12 mouse cellular contexts compared by ENCODE assay signal in the genomic region with DNA sequence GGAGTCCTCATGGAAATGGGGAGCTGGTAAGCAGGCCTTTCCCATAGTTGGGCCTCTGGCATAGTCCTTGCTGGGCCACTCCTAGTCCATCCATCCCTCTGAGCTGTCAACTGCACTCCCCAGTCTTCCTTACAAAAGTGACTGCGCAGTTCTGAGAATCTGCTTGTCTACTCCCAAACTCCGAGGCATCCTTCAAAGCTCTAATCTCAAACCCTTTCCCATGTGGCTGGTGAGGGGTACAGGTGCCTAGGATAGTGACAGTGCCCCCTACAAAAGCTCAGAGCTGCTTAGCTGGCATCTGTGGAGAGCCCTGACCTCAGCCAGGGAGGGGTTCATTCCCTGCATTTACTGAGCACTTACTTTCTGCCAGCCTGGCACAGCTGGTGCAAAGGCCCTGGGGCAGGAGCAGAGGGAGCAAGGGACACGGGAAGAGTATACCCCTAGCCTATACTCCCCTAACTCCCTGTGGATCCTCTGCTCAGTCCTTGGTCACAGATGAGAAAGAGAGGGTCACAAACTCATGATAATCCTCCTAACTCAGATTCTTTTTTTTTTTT. TPM values are rescaled to one million over a fixed set of nuclear protein-coding genes. Genes with fewer than 3 reads are reported as not detected.
DNase-seq lines count a peak whose midpoint lies in the region; ATAC-seq and TF ChIP-seq lines count a peak whose summit lies in the region.
"Had no signal": no experiment of that assay in that cellular context is flagged by ENCODE, and none has a peak within 500 bp of the region (broad histone marks: within the 10 kb centered on the region; RNA-seq: fewer than 3 reads in every experiment).

No protein-coding gene starts in this region.

- H3K27ac ChIP-seq in heart, embryonic 10.5 days = no peak overlapping the region
- H3K27ac ChIP-seq in liver, postnatal 0 days (ENCODE audit: low read depth) = peak overlapping the region; percentile 29; the same call in 1 of the 2 replicates
- no peak overlapping the region for H3K27ac ChIP-seq in liver, embryonic 11.5 days (ENCODE audit: low read depth, low read length)
- H3K27ac ChIP-seq: embryonic facial prominence, embryonic 15.5 days; forebrain, embryonic 13.5 days; hindbrain, postnatal 0 days had no signal

- DNase-seq in adrenal gland, adult 8-10 months = peak; percentile 12
- DNase-seq in adrenal gland, adult 2 months = no peak
- peak; percentile 72 for DNase-seq in heart, embryonic 10.5 days (ENCODE audit: low spot score)
- DNase-seq in heart, adult 8-10 months (ENCODE audit: low spot score) = no peak
- no peak for DNase-seq in liver, postnatal 0 days
- no peak for DNase-seq in liver, embryonic 11.5 days (ENCODE audit: low spot score)
- peak; percentile 6 to 19 for DNase-seq in cerebellum, adult 18-20 months
- DNase-seq in embryo, embryonic 11 days = no peak

- 77% methylated on average over 3 of the region's 3 CpGs for WGBS in heart, embryonic 10.5 days
- 74% methylated on average over 3 of the region's 3 CpGs for WGBS in liver, postnatal 0 days (ENCODE audit: insufficient replicate concordance)
- WGBS in liver, embryonic 11.5 days = 76% methylated on average over 3 of the region's 3 CpGs

- TF ChIP-seq EP300 in liver, postnatal 0 days (IDR thresholded peaks at IDR 0.05; ENCODE audit: low read depth) = no peak

- H3K9ac ChIP-seq in liver, postnatal 0 days (replicated peaks) = no peak overlapping the region
- no peak overlapping the region for H3K9ac ChIP-seq in liver, embryonic 11.5 days (ENCODE audit: low read depth, low read length)
- H3K9ac ChIP-seq: embryonic facial prominence, embryonic 15.5 days; forebrain, embryonic 13.5 days had no signal

- peaks cover 9% of the 10 kb centered on the region; the same call in 1 of the 2 replicates for H3K36me3 ChIP-seq in heart, embryonic 10.5 days
- H3K36me3 ChIP-seq in liver, postnatal 0 days (replicated peaks; ENCODE audit: insufficient read depth, low read length) = 0 out of 2 replicates have a peak, but pooled peaks cover 2% of the 10 kb centered on the region
- H3K36me3 ChIP-seq in liver, embryonic 11.5 days (ENCODE audit: control insufficient read depth, insufficient read depth, low read length) = no peaks in the 10 kb centered on the region

- peaks cover 90% of the 10 kb centered on the region for H3K27me3 ChIP-seq in heart, embryonic 10.5 days (ENCODE audit: insufficient read depth, poor library complexity, severe bottlenecking)
- H3K27me3 ChIP-seq in liver, postnatal 0 days (ENCODE audit: insufficient read depth, low read length) = peaks cover 24% of the 10 kb centered on the region
- H3K27me3 ChIP-seq in liver, embryonic 11.5 days (replicated peaks; ENCODE audit: control insufficient read depth, insufficient read depth, low read length) = peaks cover 52% of the 10 kb centered on the region
- H3K27me3 ChIP-seq: embryonic facial prominence, embryonic 15.5 days; Patski had no signal

- H3K9me3 ChIP-seq in heart, embryonic 10.5 days = no peaks in the 10 kb centered on the region
- no peaks in the 10 kb centered on the region for H3K9me3 ChIP-seq in liver, postnatal 0 days (ENCODE audit: low read length)
- H3K9me3 ChIP-seq in liver, embryonic 11.5 days (ENCODE audit: control insufficient read depth, low read length) = no peaks in the 10 kb centered on the region
- H3K9me3 ChIP-seq: embryonic facial prominence, embryonic 15.5 days; forebrain, embryonic 13.5 days had no signal

- H3K4me1 ChIP-seq in heart, embryonic 10.5 days = peaks cover 58% of the 10 kb centered on the region
- H3K4me1 ChIP-seq in liver, postnatal 0 days (ENCODE audit: insufficient read depth) = peaks cover 29% of the 10 kb centered on the region
- H3K4me1 ChIP-seq in liver, embryonic 11.5 days (replicated peaks; ENCODE audit: control insufficient read depth, insufficient read depth, low read length) = peaks cover 19% of the 10 kb centered on the region

- no peak overlapping the region for H3K4me3 ChIP-seq in heart, embryonic 10.5 days
- H3K4me3 ChIP-seq in liver, postnatal 0 days (ENCODE audit: low read depth, low read length) = no peak overlapping the region
- no peak overlapping the region for H3K4me3 ChIP-seq in liver, embryonic 11.5 days (ENCODE audit: low read depth, low read length)
- H3K4me3 ChIP-seq: embryonic facial prominence, embryonic 15.5 days; forebrain, embryonic 13.5 days had no signal

- H3K4me2 ChIP-seq in liver, postnatal 0 days (ENCODE audit: low read depth, low read length) = no peak overlapping the region
- H3K4me2 ChIP-seq in liver, embryonic 11.5 days = no peak overlapping the region
- H3K4me2 ChIP-seq: embryonic facial prominence, embryonic 15.5 days; forebrain, embryonic 13.5 days had no signal

- TF ChIP-seq CTCF in liver, postnatal 0 days (IDR thresholded peaks at IDR 0.05; ENCODE audit: low read depth) = no peak

- no peak for ATAC-seq in liver, postnatal 0 days
- ATAC-seq in liver, embryonic 11.5 days (replicated peaks; ENCODE audit: low FRiP score) = no peak
- ATAC-seq: forebrain, embryonic 13.5 days; hindbrain, postnatal 0 days; Patski had no signal

RNA-seq across cellular contexts. Expression of a gene that starts 29.9 kb away (rescaled TPM):
- 1 to 10 TPM in 2 of 4 experiments, under 1 TPM in 2; 0.78 to 2.0 (median 0.96) TPM for total RNA-seq in adrenal gland, adult 8-10 months (2022)
- total RNA-seq in adrenal gland, adult 2 months (2021) = 1 to 10 TPM; 1.4 to 1.6 TPM
- 4.5 and 5.4 TPM in 2 replicates for polyA plus RNA-seq in adrenal gland, adult 2 months (2012; rRNA removed)
- polyA plus RNA-seq in heart, embryonic 10.5 days (2016; fragmentation: Nextera tagmentation; extraction: Ambion mirVana) = 3.4 and 4.0 TPM in 2 replicates
- total RNA-seq in heart, adult 8-10 months (2022) = 1 to 10 TPM; 1.4 to 2.4 (median 1.9) TPM
- 1.7 and 2.0 TPM in 2 replicates for polyA plus RNA-seq in liver, postnatal 0 days (2015; fragmentation: Nextera tagmentation; extraction: Ambion mirVana)
- polyA plus RNA-seq in liver, embryonic 11.5 days (2014; fragmentation: Nextera tagmentation; extraction: Ambion mirVana) = 3.8 and 4.5 TPM in 2 replicates

RNA-seq across cellular contexts. Expression of a gene that starts 32.7 kb away (rescaled TPM):
- 100 to 1,000 TPM; 113 to 191 (median 144) TPM for total RNA-seq in adrenal gland, adult 8-10 months (2022)
- total RNA-seq in adrenal gland, adult 2 months (2021) = 100 to 1,000 TPM in 1 of 2 experiments, 10 to 100 TPM in 1; 80.8 to 126 TPM
- 142 and 171 TPM in 2 replicates for polyA plus RNA-seq in adrenal gland, adult 2 months (2012; rRNA removed)
- 23.0 and 24.3 TPM in 2 replicates for polyA plus RNA-seq in heart, embryonic 10.5 days (2016; fragmentation: Nextera tagmentation; extraction: Ambion mirVana)
- 100 to 1,000 TPM; 100 to 132 (median 108) TPM for total RNA-seq in heart, adult 8-10 months (2022)
- polyA plus RNA-seq in liver, postnatal 0 days (2015; fragmentation: Nextera tagmentation; extraction: Ambion mirVana) = 19.6 and 21.1 TPM in 2 replicates
- 15.4 and 21.4 TPM in 2 replicates for polyA plus RNA-seq in liver, embryonic 11.5 days (2014; fragmentation: Nextera tagmentation; extraction: Ambion mirVana)

RNA-seq across cellular contexts. Expression of a gene that starts 33.9 kb away (rescaled TPM):
- total RNA-seq in adrenal gland, adult 8-10 months (2022) = 1 to 10 TPM; 2.0 to 4.2 (median 2.6) TPM
- 1 to 10 TPM in 1 of 2 experiments, not detected in 1; 1.4 TPM for total RNA-seq in adrenal gland, adult 2 months (2021)
- polyA plus RNA-seq in adrenal gland, adult 2 months (2012; rRNA removed) = 2.5 and 4.4 TPM in 2 replicates
- 1.1 and 1.7 TPM in 2 replicates for polyA plus RNA-seq in heart, embryonic 10.5 days (2016; fragmentation: Nextera tagmentation; extraction: Ambion mirVana)
- under 1 TPM in 2 of 4 experiments, not detected in 2; 0.50 to 0.72 TPM for total RNA-seq in heart, adult 8-10 months (2022)
- polyA plus RNA-seq in liver, postnatal 0 days (2015; fragmentation: Nextera tagmentation; extraction: Ambion mirVana) = not detected in 2 replicates
- 0.62 and 0.67 TPM in 2 replicates for polyA plus RNA-seq in liver, embryonic 11.5 days (2014; fragmentation: Nextera tagmentation; extraction: Ambion mirVana)

RNA-seq across cellular contexts. Expression of a gene that starts 38.5 kb away (rescaled TPM):
- total RNA-seq in adrenal gland, adult 8-10 months (2022) = 1 to 10 TPM in 2 of 4 experiments, under 1 TPM in 2; 0.65 to 2.9 (median 1.0) TPM
- total RNA-seq in adrenal gland, adult 2 months (2021) = 1 to 10 TPM; 1.8 to 2.5 TPM
- 2.9 and 6.7 TPM in 2 replicates for polyA plus RNA-seq in adrenal gland, adult 2 months (2012; rRNA removed)
- 2.2 and 3.1 TPM in 2 replicates for polyA plus RNA-seq in heart, embryonic 10.5 days (2016; fragmentation: Nextera tagmentation; extraction: Ambion mirVana)
- 1 to 10 TPM in 2 of 4 experiments, under 1 TPM in 2; 0.73 to 1.3 (median 1.0) TPM for total RNA-seq in heart, adult 8-10 months (2022)
- 0.40 and 0.70 TPM in 2 replicates for polyA plus RNA-seq in liver, postnatal 0 days (2015; fragmentation: Nextera tagmentation; extraction: Ambion mirVana)
- 1.3 and 1.9 TPM in 2 replicates for polyA plus RNA-seq in liver, embryonic 11.5 days (2014; fragmentation: Nextera tagmentation; extraction: Ambion mirVana)

RNA-seq across cellular contexts. Expression of a gene that starts 38.5 kb away (rescaled TPM):
- 10 to 100 TPM; 49.8 to 60.2 (median 55.0) TPM for total RNA-seq in adrenal gland, adult 8-10 months (2022)
- 10 to 100 TPM; 39.6 to 54.3 TPM for total RNA-seq in adrenal gland, adult 2 months (2021)
- 125 and 132 TPM in 2 replicates for polyA plus RNA-seq in adrenal gland, adult 2 months (2012; rRNA removed)
- 100 and 105 TPM in 2 replicates for polyA plus RNA-seq in heart, embryonic 10.5 days (2016; fragmentation: Nextera tagmentation; extraction: Ambion mirVana)
- 10 to 100 TPM; 49.1 to 55.0 (median 53.8) TPM for total RNA-seq in heart, adult 8-10 months (2022)
- 39.3 and 42.1 TPM in 2 replicates for polyA plus RNA-seq in liver, postnatal 0 days (2015; fragmentation: Nextera tagmentation; extraction: Ambion mirVana)
- 97.4 and 99.3 TPM in 2 replicates for polyA plus RNA-seq in liver, embryonic 11.5 days (2014; fragmentation: Nextera tagmentation; extraction: Ambion mirVana)

Comparison
In these comparisons a context has a peak if more than half of its experiments do, and no peak if none do; other contexts are left out.
1. DNase-seq: peak in adrenal gland, adult 8-10 months (single experiment), heart, embryonic 10.5 days (single experiment) and cerebellum, adult 18-20 months (2 of 2); none in adrenal gland, adult 2 months (single experiment), heart, adult 8-10 months (single experiment), liver, postnatal 0 days (single experiment), liver, embryonic 11.5 days (single experiment) and embryo, embryonic 11 days (single experiment).